In the genomic region with DNA sequence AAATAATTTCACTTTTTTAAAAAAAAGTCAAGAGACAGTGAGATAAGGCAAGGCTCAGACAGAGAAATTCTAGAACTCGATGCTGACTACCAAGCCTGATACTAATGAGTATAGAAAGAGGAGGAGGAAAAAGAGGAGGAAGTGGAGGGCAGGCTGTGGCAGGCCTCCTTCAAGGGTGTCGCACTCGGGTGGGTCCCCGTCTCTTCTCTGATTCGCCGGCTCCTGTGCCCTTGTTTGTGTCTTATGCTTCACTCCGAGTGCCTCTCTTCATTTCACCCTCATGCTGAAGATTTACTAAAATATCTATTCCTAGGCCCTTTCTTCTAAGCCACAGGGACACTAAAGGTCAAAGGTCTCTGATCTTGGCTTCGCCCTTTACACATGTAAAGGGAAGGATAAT, we compare ENCODE assay signal across 16 mouse cellular contexts.
"Had no signal": no experiment of that assay in that cellular context is flagged by ENCODE, and none has a peak within 500 bp of the region (broad histone marks: within the 10 kb centered on the region; RNA-seq: fewer than 3 reads in every experiment).

No protein-coding gene starts in this region.

- H3K4me3 ChIP-seq: liver, embryonic 13.5 days; liver, embryonic 15.5 days; lung, embryonic 15.5 days; megakaryocyte, embryonic 14.5 days; midbrain, embryonic 13.5 days; midbrain, embryonic 15.5 days; neural tube, embryonic 12.5 days had no signal

- H3K27me3 ChIP-seq: liver, embryonic 13.5 days; liver, embryonic 15.5 days; lung, embryonic 15.5 days; midbrain, embryonic 13.5 days; midbrain, embryonic 15.5 days; neural tube, embryonic 12.5 days had no signal

- H3K4me1 ChIP-seq: liver, embryonic 13.5 days; liver, embryonic 15.5 days; midbrain, embryonic 13.5 days; midbrain, embryonic 15.5 days; neural tube, embryonic 12.5 days had no signal

- H3K36me3 ChIP-seq: liver, embryonic 13.5 days; liver, embryonic 15.5 days; lung, embryonic 15.5 days; midbrain, embryonic 13.5 days; midbrain, embryonic 15.5 days; neural tube, embryonic 12.5 days had no signal

- H3K27ac ChIP-seq: liver, embryonic 13.5 days; liver, embryonic 15.5 days; lung, embryonic 15.5 days; macrophage; midbrain, embryonic 13.5 days; midbrain, embryonic 15.5 days; neural tube, embryonic 12.5 days had no signal

- DNase-seq: liver; liver, embryonic 13.5 days; liver, postnatal 0 days; lung, adult 2 months; lung, postnatal 14 days; lung, postnatal 36 days; right cerebral cortex, adult 18-20 months; right cerebral cortex, postnatal 25 days; right cerebral cortex, postnatal 4 days had no signal
